Mouse (Mus musculus) cerebellum, adult 2 months (tissue): ENCODE measurements at regions not wholly inside any gene's neighbourhood (a gene's known extent, or its start where the extent isn't known, plus 50 kb on each side); places are given as distances from the start of the nearest gene placed in this dataset.

ENCODE experiments used
- CTCF ChIP-seq: fragments of 200-500 bp; IDR thresholded peaks from 2 replicates; pipeline ENCODE4 v1.5.1; 2011; ENCODE audit warnings: low read depth, mild to moderate bottlenecking, control low read depth, low read length, moderate library complexity, borderline replicate concordance; ENCODE audit not compliant: insufficient read depth
- POLR2A ChIP-seq: fragments of 200-500 bp; IDR thresholded peaks from 2 replicates; pipeline ENCODE4 v1.6.1; 2011; ENCODE audit warnings: low read length, control low read depth, borderline replicate concordance; ENCODE audit not compliant: insufficient read depth

GRCm38 (mm10) chr2:161405847-161406384, 297.0 kb upstream of the Chd6 start:
- TF ChIP-seq POLR2A (no peak), CTCF (no peak)
